Mouse (Mus musculus) hindbrain, embryonic 16.5 days (tissue): ENCODE results near the gene Fam213b. TPM values are rescaled to one million over a fixed set of nuclear protein-coding genes. Genes with fewer than 3 reads are reported as not detected.

Source experiments
- ATAC-seq: fragments of 200-750 bp; cut with Nextera tagmentation; 2 replicates; pipeline ENCODE4 v1.8.0; 2017; ENCODE audit warnings: moderate TSS enrichment, moderate library complexity
- H3K27ac ChIP-seq: fragments of 300-500 bp; sonication (generic); 2 replicates; pipeline ENCODE4 v1.5.1; 2014; ENCODE audit warnings: low read depth, mild to moderate bottlenecking, control low read depth, low read length, moderate library complexity
- H3K27me3 ChIP-seq: fragments of 300-500 bp; sonication (generic); replicated peaks from 2 replicates; pipeline ENCODE4 v1.6.1; 2014; ENCODE audit warnings: low read length; ENCODE audit not compliant: control insufficient read depth, insufficient read depth
- H3K36me3 ChIP-seq: fragments of 300-500 bp; sonication (generic); 2 replicates; pipeline ENCODE4 v1.6.1; 2014; ENCODE audit warnings: mild to moderate bottlenecking, low read length, moderate library complexity, mixed read lengths; ENCODE audit not compliant: control insufficient read depth, insufficient read depth
- H3K4me1 ChIP-seq: fragments of 300-500 bp; sonication (generic); 2 replicates; pipeline ENCODE4 v1.6.1; 2014; ENCODE audit warnings: low read depth, low read length; ENCODE audit not compliant: control insufficient read depth, insufficient read depth
- H3K4me2 ChIP-seq: fragments of 300-500 bp; sonication (generic); 2 replicates; pipeline ENCODE4 v1.6.1; 2014; ENCODE audit warnings: mild to moderate bottlenecking, low read length, control low read depth, moderate library complexity
- H3K4me3 ChIP-seq: fragments of 300-500 bp; sonication (generic); 2 replicates; pipeline ENCODE4 v1.5.1; 2014; ENCODE audit warnings: mild to moderate bottlenecking, low read length, control low read depth, moderate library complexity
- H3K9ac ChIP-seq: fragments of 300-500 bp; sonication (generic); 2 replicates; pipeline ENCODE4 v1.6.1; 2014; ENCODE audit warnings: low read depth, mild to moderate bottlenecking, control low read depth, low read length, moderate library complexity
- H3K9me3 ChIP-seq: fragments of 300-500 bp; sonication (generic); 2 replicates; pipeline ENCODE4 v1.6.1; 2014; ENCODE audit warnings: mild to moderate bottlenecking, low read length, moderate library complexity; ENCODE audit not compliant: control insufficient read depth
- WGBS: fragments of 180-500 bp; shearing (Covaris S2); extraction: QIAGEN DNeasy Blood & Tissue Kit; methylation state at CpG from one replicate; pipeline ENCODE4 v1.1.7; 2014; 5-methylcytosine and 5-hydroxymethylcytosine counted together
- polyA plus RNA-seq: library from polyadenylated mRNA; unstranded; fragments of >200 nt; fragmentation: Nextera tagmentation; extraction: Ambion mirVana; gene quantifications from 2 replicates; pipeline ENCODE4 v1.2.1, GENCODE M21; 2015

Gene Fam213b
- polyA plus RNA-seq, 1 experiment from 2014 or later, result 80.1 TPM

DNA sequence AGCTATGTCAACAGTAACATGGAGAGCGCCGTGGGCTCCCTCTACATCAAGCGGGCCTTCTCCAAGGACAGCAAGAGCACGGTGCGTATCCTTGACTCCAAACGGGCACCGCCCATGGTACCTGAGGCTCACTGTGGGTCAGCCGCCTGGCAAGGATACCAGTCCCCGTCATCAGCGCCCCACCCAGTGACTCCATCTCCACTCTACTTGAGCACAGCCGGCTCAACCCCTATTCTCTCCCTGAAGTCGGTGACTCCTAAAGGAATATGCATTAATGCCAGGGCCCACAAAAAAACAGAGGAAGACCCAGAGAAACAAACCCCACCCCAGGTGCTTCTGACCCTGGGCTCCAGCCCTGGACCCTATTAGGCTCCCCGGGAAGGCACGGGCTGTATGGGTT is 8.0 kb downstream of the Fam213b start:
- H3K9me3 ChIP-seq, result no peaks in the 10 kb centered on the region
- H3K4me2 ChIP-seq, result no peak overlapping the region
- no peak overlapping the region for H3K9ac ChIP-seq
- WGBS, result 92% methylated on average over 14 of the region's 14 CpGs
- no peaks in the 10 kb centered on the region for H3K27me3 ChIP-seq
- ATAC-seq, result no peak
- no peaks in the 10 kb centered on the region for H3K4me1 ChIP-seq
- no peak overlapping the region for H3K4me3 ChIP-seq
- no peaks in the 10 kb centered on the region for H3K36me3 ChIP-seq
- H3K27ac ChIP-seq, result no peak overlapping the region

- H3K27ac ChIP-seq, result no peak overlapping the region; the same call in 1 of the 2 replicates
- no peak for ATAC-seq
Measured at GRCm38 (mm10) chr4:154887593-154888250, 11.2 kb downstream of the Fam213b start.

GRCm38 (mm10) chr4:154886876-154887592 is 11.9 kb downstream of the Fam213b start:
- Histone ChIP-seq H3K9me3 (no peaks in the 10 kb centered on the region), H3K36me3 (no peaks in the 10 kb centered on the region), H3K4me1 (no peaks in the 10 kb centered on the region), H3K4me3 (no peak overlapping the region), H3K9ac (no peak overlapping the region), H3K4me2 (no peak overlapping the region), H3K27ac (peak overlapping the region; percentile 62), H3K27me3 (no peaks in the 10 kb centered on the region)
- WGBS, result 67% methylated on average over 13 of the region's 13 CpGs
- ATAC-seq, result peak; percentile 66

More at GRCm38 (mm10) chr4:154887593-154888250, 11.2 kb downstream of the Fam213b start:
- no peaks in the 10 kb centered on the region for H3K9me3 ChIP-seq
- no peak overlapping the region for H3K9ac ChIP-seq
- no peak overlapping the region for H3K4me2 ChIP-seq
- no peaks in the 10 kb centered on the region for H3K36me3 ChIP-seq
- H3K4me1 ChIP-seq, result no peaks in the 10 kb centered on the region
- WGBS, result 82% methylated on average over 15 of the region's 15 CpGs
- H3K27me3 ChIP-seq, result no peaks in the 10 kb centered on the region
- no peak overlapping the region for H3K4me3 ChIP-seq

GRCm38 (mm10) chr4:154885416-154885815 is 13.5 kb downstream of the Fam213b start:
- Histone ChIP-seq H3K27ac (no peak overlapping the region), H3K9me3 (no peaks in the 10 kb centered on the region), H3K36me3 (no peaks in the 10 kb centered on the region), H3K4me1 (no peaks in the 10 kb centered on the region), H3K27me3 (no peaks in the 10 kb centered on the region), H3K4me2 (no peak overlapping the region), H3K9ac (no peak overlapping the region; the same call in 1 of the 2 replicates), H3K4me3 (no peak overlapping the region)
- 71% methylated on average over 11 of the region's 11 CpGs for WGBS
- no peak for ATAC-seq

GRCm38 (mm10) chr4:154882014-154882659 is 16.8 kb downstream of the Fam213b start:
- no peak overlapping the region for H3K4me2 ChIP-seq
- no peak overlapping the region for H3K27ac ChIP-seq
- H3K4me1 ChIP-seq, result peaks cover 4% of the 10 kb centered on the region
- no peaks in the 10 kb centered on the region for H3K9me3 ChIP-seq
- no peak overlapping the region for H3K4me3 ChIP-seq
- H3K36me3 ChIP-seq, result no peaks in the 10 kb centered on the region
- no peak overlapping the region for H3K9ac ChIP-seq
- no peaks in the 10 kb centered on the region for H3K27me3 ChIP-seq
- no peak for ATAC-seq
- WGBS, result 27% methylated on average over 14 of the region's 14 CpGs

DNA sequence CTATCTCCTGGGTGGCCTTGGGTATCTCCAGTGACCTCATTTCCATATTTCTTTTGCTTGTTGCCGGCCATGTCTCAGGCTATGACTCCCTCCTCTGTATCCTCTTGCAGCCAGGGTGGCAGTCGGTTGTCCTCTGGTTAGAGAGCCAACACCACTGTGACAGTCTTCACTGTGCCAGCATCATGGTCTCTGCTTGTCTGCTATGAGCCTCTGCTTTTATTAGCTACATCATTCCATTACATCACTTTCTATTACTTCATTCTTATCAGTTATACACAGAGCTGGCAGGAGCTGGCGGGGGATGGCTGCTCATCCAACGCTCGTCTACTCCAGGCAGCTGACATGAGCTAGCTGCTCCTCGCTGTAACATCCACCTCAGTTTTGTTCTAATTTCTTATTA is 18.2 kb downstream of the Fam213b start:
- H3K27ac ChIP-seq, result no peak overlapping the region
- no peak overlapping the region for H3K9ac ChIP-seq
- no peaks in the 10 kb centered on the region for H3K27me3 ChIP-seq
- no peak for ATAC-seq
- no peaks in the 10 kb centered on the region for H3K36me3 ChIP-seq
- peaks cover 4% of the 10 kb centered on the region for H3K4me1 ChIP-seq
- H3K9me3 ChIP-seq, result no peaks in the 10 kb centered on the region
- H3K4me3 ChIP-seq, result no peak overlapping the region
- WGBS, result 78% methylated on average over 6 of the region's 6 CpGs
- H3K4me2 ChIP-seq, result no peak overlapping the region

DNA sequence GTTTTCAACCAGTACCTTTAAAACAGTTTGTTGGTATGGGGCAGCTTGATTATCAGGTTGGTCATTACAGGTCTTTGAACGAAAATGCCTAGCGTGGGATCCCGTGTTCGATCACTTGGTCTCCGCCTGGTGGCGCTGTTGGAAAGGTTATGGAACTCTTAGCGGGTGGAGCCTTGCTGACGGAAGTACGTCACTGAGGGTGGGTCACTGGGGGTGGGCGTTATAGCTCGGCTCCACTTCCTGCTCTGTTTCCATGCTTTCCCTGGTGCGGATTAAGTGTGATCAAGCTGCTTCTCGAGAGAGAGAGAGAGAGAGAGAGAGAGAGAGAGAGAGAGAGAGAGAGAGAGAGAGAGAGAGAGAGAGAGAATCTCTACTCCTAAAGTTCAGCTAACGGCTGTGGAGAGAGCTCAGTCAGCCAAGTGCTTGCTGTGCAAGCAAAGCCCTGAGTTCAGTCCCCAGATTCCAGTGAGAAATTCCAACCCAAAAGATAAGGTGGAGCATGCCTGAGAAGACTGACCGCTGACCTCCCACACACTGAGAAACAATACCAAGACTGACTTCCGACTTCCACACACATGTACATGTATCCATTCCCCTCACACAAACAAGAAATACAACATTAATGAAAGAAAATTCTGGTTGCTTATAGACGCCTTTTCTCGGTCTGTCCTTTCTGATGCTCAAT is 20.9 kb downstream of the Fam213b start:
- Histone ChIP-seq H3K4me3 (peak overlapping the region; percentile 41), H3K4me2 (peak overlapping the region; percentile 73), H3K9ac (peak overlapping the region; percentile 56), H3K36me3 (no peaks in the 10 kb centered on the region), H3K27me3 (no peaks in the 10 kb centered on the region), H3K4me1 (peaks cover 4% of the 10 kb centered on the region), H3K9me3 (no peaks in the 10 kb centered on the region), H3K27ac (peak overlapping the region; percentile 68)
- ATAC-seq, result peak; percentile 98
- 12% methylated on average over 18 of the region's 18 CpGs for WGBS

DNA sequence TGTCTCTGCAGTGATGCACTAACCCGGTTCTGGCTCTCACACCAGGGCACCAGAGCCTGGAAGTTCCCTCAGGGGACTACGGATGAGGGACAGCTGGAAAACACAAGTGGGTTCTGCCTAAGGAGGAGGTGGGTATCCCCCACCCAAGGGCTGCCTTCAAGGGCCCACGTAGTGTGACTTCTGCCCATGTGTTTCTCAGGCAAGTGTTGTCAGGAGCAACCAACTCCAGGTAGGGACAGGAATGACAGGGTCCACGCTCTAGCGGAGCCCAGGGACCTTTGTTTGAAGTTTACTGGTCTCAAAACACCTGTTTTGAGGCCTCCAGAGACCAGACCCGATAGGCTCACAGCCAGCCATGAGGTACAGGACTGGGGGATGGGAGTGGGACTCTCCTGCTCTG is 25.7 kb downstream of the Fam213b start:
- Histone ChIP-seq H3K4me1 (peaks cover 3% of the 10 kb centered on the region), H3K9me3 (no peaks in the 10 kb centered on the region), H3K4me3 (no peak overlapping the region), H3K4me2 (no peak overlapping the region), H3K36me3 (no peaks in the 10 kb centered on the region), H3K27ac (no peak overlapping the region), H3K9ac (no peak overlapping the region), H3K27me3 (no peaks in the 10 kb centered on the region)
- no peak for ATAC-seq
- WGBS, result 72% methylated on average over 6 of the region's 6 CpGs
